In the genomic region with DNA sequence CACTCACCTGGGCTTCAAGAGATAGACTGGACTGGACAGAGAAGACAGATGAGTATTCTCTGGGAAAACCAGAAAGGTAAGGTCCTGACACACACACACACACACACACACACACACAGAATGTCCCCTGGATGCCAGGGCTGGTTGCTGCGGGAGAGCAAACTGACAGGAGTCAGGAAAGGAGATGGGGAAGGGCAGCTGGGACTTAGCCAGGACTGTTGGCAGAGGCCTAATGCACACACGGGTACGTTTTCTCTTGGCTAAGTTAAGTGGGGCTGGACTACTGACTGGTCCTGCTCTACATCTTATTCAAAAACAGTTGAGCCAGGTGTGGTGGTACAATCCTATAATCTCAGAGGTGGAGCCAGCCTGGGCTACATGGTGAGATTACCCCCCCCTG, we compare ENCODE assay signal across 31 mouse cellular contexts. TPM values are rescaled to one million over a fixed set of nuclear protein-coding genes. Genes with fewer than 3 reads are reported as not detected.
"Had no signal": no experiment of that assay in that cellular context is flagged by ENCODE, and none has a peak within 500 bp of the region (broad histone marks: within the 10 kb centered on the region; RNA-seq: fewer than 3 reads in every experiment).

No protein-coding gene starts in this region.

- DNase-seq: gastrocnemius, postnatal 10 days; gastrocnemius, postnatal 25 days; heart, adult 18-20 months; heart, postnatal 14 days; heart, postnatal 36 days; kidney, adult 11 months; kidney, adult 2 months; kidney, adult 9 months; kidney, postnatal 14 days; kidney, postnatal 36 days; layer of hippocampus, adult 9-11 months; layer of hippocampus, postnatal 36 days; left cerebral cortex, postnatal 4 days had no signal

- H3K4me2 ChIP-seq: heart, embryonic 11.5 days; heart, embryonic 13.5 days; heart, embryonic 15.5 days; hindbrain, embryonic 13.5 days; hindbrain, embryonic 15.5 days; kidney, embryonic 15.5 days; limb, embryonic 13.5 days; limb, embryonic 15.5 days; liver, embryonic 12.5 days had no signal

- H3K9ac ChIP-seq: heart, embryonic 13.5 days; heart, embryonic 15.5 days; hindbrain, embryonic 13.5 days; hindbrain, embryonic 15.5 days; kidney, embryonic 15.5 days; limb, embryonic 13.5 days; limb, embryonic 15.5 days; liver, embryonic 12.5 days; liver, embryonic 14.5 days had no signal

- H3K27ac ChIP-seq: heart, embryonic 13.5 days; heart, embryonic 15.5 days; hindbrain, embryonic 13.5 days; hindbrain, embryonic 15.5 days; hindbrain, postnatal 0 days; kidney, embryonic 15.5 days; kidney, postnatal 0 days; limb, embryonic 13.5 days; liver, embryonic 12.5 days; liver, embryonic 14.5 days had no signal

- H3K27me3 ChIP-seq: hindbrain, embryonic 13.5 days had no signal

- H3K36me3 ChIP-seq: hindbrain, embryonic 15.5 days had no signal

- H3K4me3 ChIP-seq: heart, embryonic 13.5 days; heart, embryonic 15.5 days; hindbrain, embryonic 13.5 days; hindbrain, embryonic 15.5 days; kidney, embryonic 15.5 days; limb, embryonic 13.5 days; limb, embryonic 15.5 days; liver, embryonic 12.5 days had no signal

RNA-seq across cellular contexts. Expression of a gene that starts 0.6 kb away (rescaled TPM):
- total RNA-seq: heart, postnatal 14 days; hematopoietic stem cell, adult 5-6 weeks; layer of hippocampus, postnatal 36 days; left cerebral cortex, postnatal 4 days had no signal
- polyA plus RNA-seq: heart, embryonic 11.5 days; heart, embryonic 13.5 days; heart, embryonic 15.5 days; hindbrain, embryonic 11.5 days; kidney, embryonic 15.5 days; large intestine, adult 2 months had no signal

RNA-seq across cellular contexts. Expression of a gene that starts 15.7 kb away (rescaled TPM):
- total RNA-seq: heart, adult 18-20 months; heart, postnatal 36 days; hematopoietic stem cell, adult 5-6 weeks had no signal
- polyA plus RNA-seq: heart, embryonic 11.5 days; heart, embryonic 13.5 days; heart, embryonic 15.5 days; heart, postnatal 0 days; hindbrain, embryonic 11.5 days; hindbrain, embryonic 13.5 days; hindbrain, postnatal 0 days; intestine, embryonic 14.5 days; limb, embryonic 11.5 days; limb, embryonic 15.5 days had no signal
